Mouse (Mus musculus): Measurements from ENCODE around the gene Tmem210.

GRCm38 (mm10) chr2:25244144-25244543 lies 43.8 kb upstream of the Tmem210 start:
- TF ChIP-seq CTCF (IDR thresholded peaks at IDR 0.05; ENCODE audit: control insufficient read depth, insufficient read depth, insufficient replicate concordance, low read depth, low read length) (no peak), POLR2A (IDR thresholded peaks at IDR 0.05; ENCODE audit: control insufficient read depth, low read depth, low read length) (no peak)

Measured in testis, adult 2 months (tissue).